Mouse (Mus musculus) CH12.LX (cell line): Measurements from ENCODE around the gene Xlr. TPM values are rescaled to one million over a fixed set of nuclear protein-coding genes. Genes with fewer than 3 reads are reported as not detected.

ENCODE experiments used
- DNase-seq: peaks from one replicate; pipeline ENCODE4 v3.0.0-alpha.2; 2013; ENCODE audit errors: extremely low read depth
- H3K27ac ChIP-seq: 2 replicates; pipeline ENCODE4 v1.5.1; 2012; ENCODE audit warnings: low read depth, mild to moderate bottlenecking, control low read depth, moderate library complexity; ENCODE audit not compliant: insufficient read depth
- H3K27me3 ChIP-seq: replicated peaks from 2 replicates; pipeline ENCODE3; 2012; ENCODE audit warnings: inconsistent platforms
- H3K36me3 ChIP-seq, 2 experiments: replicated peaks in 1 of 2; 2 replicates each; pipeline versions ENCODE3 to v1.6.1; 2012; ENCODE audit warnings: inconsistent platforms in 1 of 2, low read length in 1 of 2, mild to moderate bottlenecking in 1 of 2, mixed read lengths in 1 of 2, moderate library complexity in 1 of 2; ENCODE audit not compliant: control insufficient read depth in 1 of 2, insufficient read depth in 1 of 2
- H3K4me1 ChIP-seq, 2 experiments: 2 replicates each; pipeline ENCODE4 v1.6.1; 2012; ENCODE audit warnings: inconsistent platforms in 1 of 2, moderate library complexity in 1 of 2; ENCODE audit not compliant: insufficient read depth in 2 of 2, control insufficient read depth in 1 of 2
- H3K4me2 ChIP-seq: 2 replicates; pipeline ENCODE4 v1.6.1; 2012; ENCODE audit warnings: low read depth, mild to moderate bottlenecking, control low read depth; ENCODE audit not compliant: poor library complexity, insufficient read depth, severe bottlenecking
- H3K4me3 ChIP-seq, 3 experiments: fragments of 150-350 bp in 1 of 3; sonication (generic) in 1 of 3; replicated peaks in 1 of 3; 2 replicates each; pipeline versions ENCODE3 to v1.5.1; 2011 to 2012; ENCODE audit warnings: low read depth in 2 of 3, low read length in 2 of 3, mild to moderate bottlenecking in 2 of 3, moderate library complexity in 2 of 3, control low read depth in 1 of 3, improper control_type of control experiment in 1 of 3, inconsistent platforms in 1 of 3, mixed read lengths in 1 of 3; ENCODE audit not compliant: poor library complexity in 1 of 3
- H3K79me2 ChIP-seq: replicated peaks from 2 replicates; pipeline ENCODE4 v1.6.1; 2012; ENCODE audit warnings: mild to moderate bottlenecking, moderate library complexity; ENCODE audit not compliant: control insufficient read depth, poor library complexity, insufficient read depth, severe bottlenecking; ENCODE audit errors: extremely low read depth
- H3K9ac ChIP-seq: 2 replicates; pipeline ENCODE4 v1.6.1; 2012; ENCODE audit warnings: low read depth, mild to moderate bottlenecking, control low read depth, moderate library complexity; ENCODE audit not compliant: insufficient read depth
- H3K9me3 ChIP-seq: replicated peaks from 2 replicates; pipeline ENCODE3; 2012; ENCODE audit warnings: low read length, inconsistent platforms, mixed read lengths
- BHLHE40 ChIP-seq: IDR thresholded peaks from 2 replicates; pipeline ENCODE4 v1.6.1; 2011; ENCODE audit warnings: mild to moderate bottlenecking, low read depth, low read length, improper control_type of control experiment
- CHD1 ChIP-seq: IDR thresholded peaks from 2 replicates; pipeline ENCODE4 v1.6.1; 2012; ENCODE audit warnings: low read depth, low read length, improper control_type of control experiment, inconsistent platforms
- ELF1 ChIP-seq: IDR thresholded peaks from 2 replicates; pipeline ENCODE4 v1.6.1; 2014; ENCODE audit warnings: low read depth, mild to moderate bottlenecking, inconsistent platforms, low read length, improper control_type of control experiment
- EP300 ChIP-seq: IDR thresholded peaks from 2 replicates; pipeline ENCODE4 v1.6.1; 2011; ENCODE audit warnings: low read length, improper control_type of control experiment
- GABPA ChIP-seq: IDR thresholded peaks from 2 replicates; pipeline ENCODE4 v1.6.1; 2012; ENCODE audit warnings: low read depth, low read length, improper control_type of control experiment, inconsistent platforms; ENCODE audit not compliant: insufficient replicate concordance
- HCFC1 ChIP-seq: IDR thresholded peaks from 2 replicates; pipeline ENCODE4 v1.6.1; 2012; ENCODE audit warnings: low read depth, mild to moderate bottlenecking, inconsistent platforms, low read length, improper control_type of control experiment
- MAFK ChIP-seq: IDR thresholded peaks from 2 replicates; pipeline ENCODE4 v1.6.1; 2011; ENCODE audit warnings: low read length, improper control_type of control experiment; ENCODE audit not compliant: insufficient replicate concordance
- MAX ChIP-seq: IDR thresholded peaks from 2 replicates; pipeline ENCODE4 v1.6.1; 2011; ENCODE audit warnings: low read length, improper control_type of control experiment
- MEF2A ChIP-seq: IDR thresholded peaks from 2 replicates; pipeline ENCODE4 v1.6.1; 2014; ENCODE audit warnings: low read depth, mild to moderate bottlenecking, inconsistent platforms, low read length, improper control_type of control experiment, borderline replicate concordance
- MXI1 ChIP-seq: IDR thresholded peaks from 2 replicates; pipeline ENCODE4 v1.6.1; 2011; ENCODE audit warnings: mild to moderate bottlenecking, low read depth, low read length, improper control_type of control experiment
- NELFE ChIP-seq: IDR thresholded peaks from 2 replicates; pipeline ENCODE4 v1.6.1; 2011; ENCODE audit warnings: low read depth, low read length, improper control_type of control experiment
- PAX5 ChIP-seq: IDR thresholded peaks from 2 replicates; pipeline ENCODE4 v1.6.1; 2012; ENCODE audit warnings: low read length, inconsistent platforms, mixed read lengths
- POLR2A ChIP-seq: IDR thresholded peaks from 2 replicates; pipeline ENCODE4 v1.6.1; 2011; ENCODE audit warnings: low read depth, mild to moderate bottlenecking, improper control_type of control experiment, low read length
- RAD21 ChIP-seq: IDR thresholded peaks from 2 replicates; pipeline ENCODE4 v1.6.1; 2011; ENCODE audit warnings: low read depth, mild to moderate bottlenecking, low read length, improper control_type of control experiment, moderate library complexity
- RCOR1 ChIP-seq: conservative IDR thresholded peaks from 2 replicates; pipeline ENCODE4 v1.6.1; 2012; ENCODE audit warnings: low read depth, mild to moderate bottlenecking, inconsistent platforms, low read length, improper control_type of control experiment
- SMC3 ChIP-seq: IDR thresholded peaks from 2 replicates; pipeline ENCODE4 v1.6.1; 2011; ENCODE audit warnings: low read depth, low read length, improper control_type of control experiment
- UBTF ChIP-seq: IDR thresholded peaks from 2 replicates; pipeline ENCODE4 v1.6.1; 2012; ENCODE audit warnings: low read depth, mild to moderate bottlenecking, inconsistent platforms, low read length, improper control_type of control experiment, moderate library complexity
- USF1 ChIP-seq: IDR thresholded peaks from 2 replicates; pipeline ENCODE4 v1.6.1; 2014; ENCODE audit warnings: low read depth, mild to moderate bottlenecking, inconsistent platforms, low read length, improper control_type of control experiment
- USF2 ChIP-seq: conservative IDR thresholded peaks from 2 replicates; pipeline ENCODE4 v1.6.1; 2011; ENCODE audit warnings: low read depth, low read length, improper control_type of control experiment
- ZC3H11A ChIP-seq: IDR thresholded peaks from 2 replicates; pipeline ENCODE4 v1.6.1; 2012; ENCODE audit warnings: low read depth, mild to moderate bottlenecking, inconsistent platforms, low read length, improper control_type of control experiment
- ZKSCAN1 ChIP-seq: IDR thresholded peaks from 2 replicates; pipeline ENCODE4 v1.6.1; 2012; ENCODE audit warnings: low read depth, inconsistent platforms, low read length, improper control_type of control experiment, borderline replicate concordance
- ZNF384 ChIP-seq: IDR thresholded peaks from 2 replicates; pipeline ENCODE4 v1.6.1; 2012; ENCODE audit warnings: low read depth, low read length, improper control_type of control experiment, inconsistent platforms
- dilution Hi-C: fragments of 300-500 bp; cut with MboI; formaldehyde crosslinking; loops from 2 replicates; pipeline ENCODE4 v1.14.3; 2020; ENCODE audit warnings: low sequenced_read_pairs; ENCODE audit not compliant: extremely low pct_unique_long_range_greater_than_20kb, extremely low pct_ligation_motif_present
- in situ Hi-C: fragments of 300-500 bp; cut with MboI; formaldehyde crosslinking; loops from 3 replicates; pipeline ENCODE4 v1.14.3; 2019; ENCODE audit warnings: low sequenced_read_pairs, low pct_ligation_motif_present, low pct_unique_long_range_greater_than_20kb, mixed read lengths
- polyA plus RNA-seq: library from polyadenylated mRNA; unstranded; fragments of >175 nt; gene quantifications from 2 replicates; pipeline ENCODE4 v1.2.1, GENCODE M21; 2012; ENCODE audit warnings: low read depth; ENCODE audit not compliant: insufficient read length
- total RNA-seq, 2 experiments: library from RNA; depleted of rRNA; stranded (reverse); fragments of 300-350 nt in 1 of 2; fragments of >200 nt in 1 of 2; gene quantifications; 2 replicates each; pipeline ENCODE4 v1.2.3; 2012 to 2014

Xlr gene
- total and polyA plus RNA-seq, 3 experiments: 2.8 to 27.2 (median 13.4) TPM

DNA sequence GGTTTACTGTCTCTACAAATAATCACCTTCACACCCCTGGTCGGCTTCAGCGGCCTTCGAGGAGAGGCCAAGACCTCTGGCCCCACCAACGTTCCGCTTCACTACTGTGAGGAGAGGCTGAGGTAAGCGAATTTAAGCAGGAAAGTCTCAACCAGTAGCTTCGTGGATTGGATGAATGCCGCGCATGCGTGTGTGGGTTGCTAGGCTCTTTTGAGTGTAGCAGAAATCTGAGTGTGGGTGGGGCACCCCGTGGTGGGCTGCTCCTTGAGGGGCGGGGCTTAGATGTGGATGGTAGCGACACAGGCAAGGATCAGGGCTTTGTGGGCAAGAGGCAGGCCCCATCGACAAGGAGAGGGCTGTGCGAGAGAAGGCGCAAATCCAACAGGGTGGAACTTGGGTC lies 39.8 kb downstream of the Xlr start, which contains the start of gene 1700013H16Rik:
TSS of gene 1700013H16Rik (minus strand) at position 96 of the 400 bp plus-strand sequence.
- H3K4me2 ChIP-seq: no peak within 1 kb of the TSS
- in situ Hi-C loops: no loop called here
- no peaks in the 10 kb centered on the region; a peak in 1 of 4 replicates for H3K4me1 ChIP-seq
- H3K4me3 ChIP-seq: no peak within 1 kb of the TSS
- no peak within 1 kb of the TSS for H3K27ac ChIP-seq
- no peak for DNase-seq
- H3K9me3 ChIP-seq: peaks cover 5% of the 10 kb centered on the region
- no peaks in the 10 kb centered on the region for H3K36me3 ChIP-seq
- dilution Hi-C loops: no loop called here
- no peak for TF ChIP-seq UBTF
- TF ChIP-seq SMC3: no peak
- no peak for TF ChIP-seq POLR2A
- TF ChIP-seq USF2: no peak
- no peaks in the 10 kb centered on the region for H3K27me3 ChIP-seq
- H3K9ac ChIP-seq: no peak within 1 kb of the TSS
- no peaks in the 10 kb centered on the region for H3K79me2 ChIP-seq

DNA sequence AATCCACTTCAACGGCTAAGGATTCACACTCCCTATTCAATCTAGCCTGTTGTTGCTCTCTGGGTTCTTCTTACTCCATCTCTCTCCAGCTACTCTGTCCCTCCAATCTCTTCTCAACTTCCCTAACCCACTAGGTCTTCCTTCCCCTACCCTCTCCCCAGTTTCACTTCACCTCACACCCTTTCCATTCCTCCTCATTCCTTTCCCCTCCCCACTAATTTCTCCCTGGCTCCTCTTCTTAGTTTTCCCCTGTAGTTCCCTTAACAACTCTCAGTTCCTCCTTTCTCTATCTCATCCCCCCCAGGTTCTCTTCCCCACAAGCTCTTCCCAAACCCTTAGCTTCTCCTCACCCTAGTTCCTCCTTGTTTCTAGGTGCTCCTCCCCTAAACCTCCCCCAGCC lies 44.7 kb downstream of the Xlr start:
- Histone ChIP-seq H3K36me3 (no peaks in the 10 kb centered on the region), H3K27me3 (no peaks in the 10 kb centered on the region), H3K4me3 (no peak overlapping the region), H3K4me1 (no peaks in the 10 kb centered on the region; a peak in 1 of 4 replicates), H3K9me3 (peaks cover 5% of the 10 kb centered on the region), H3K9ac (no peak overlapping the region), H3K27ac (no peak overlapping the region), H3K4me2 (no peak overlapping the region), H3K79me2 (no peaks in the 10 kb centered on the region)
- no peak for DNase-seq
- TF ChIP-seq ZC3H11A: no peak
- no peak for TF ChIP-seq HCFC1
- no peak for TF ChIP-seq RAD21
- TF ChIP-seq MAX: no peak
- no peak for TF ChIP-seq EP300
- no peak for TF ChIP-seq MXI1
- no peak for TF ChIP-seq MEF2A
- TF ChIP-seq NELFE: no peak
- no peak for TF ChIP-seq GABPA
- no peak for TF ChIP-seq RCOR1
- TF ChIP-seq ZNF384: no peak
- TF ChIP-seq UBTF: no peak
- TF ChIP-seq BHLHE40: no peak
- TF ChIP-seq PAX5: no peak
- TF ChIP-seq CHD1: no peak
- no peak for TF ChIP-seq MAFK
- TF ChIP-seq ZKSCAN1: no peak
- TF ChIP-seq ELF1: no peak
- no peak for TF ChIP-seq USF1
- in situ Hi-C loops: no loop called here
- dilution Hi-C loops: no loop called here
